23 mouse cellular contexts compared by ENCODE assay signal in genomic region chr4:152270599-152270998, GRCm38 (mm10). TPM values are rescaled to one million over a fixed set of nuclear protein-coding genes. Genes with fewer than 3 reads are reported as not detected.
"Had no signal": no experiment of that assay in that cellular context is flagged by ENCODE, and none has a peak within 500 bp of the region (broad histone marks: within the 10 kb centered on the region; RNA-seq: fewer than 3 reads in every experiment).

No protein-coding gene starts in this region.

- H3K9me3 ChIP-seq: kidney, embryonic 15.5 days; liver, embryonic 13.5 days had no signal

- H3K9ac ChIP-seq: kidney, embryonic 15.5 days; liver, embryonic 13.5 days had no signal

- DNase-seq: kidney, postnatal 10 days; kidney, postnatal 36 days; layer of hippocampus, postnatal 36 days; left cerebral cortex, postnatal 4 days; liver, embryonic 13.5 days; lung, adult 2 months; lung, postnatal 14 days; lung, postnatal 4 days; midbrain, embryonic 14.5 days; thymus, postnatal 25 days had no signal

- H3K4me3 ChIP-seq: kidney, embryonic 15.5 days; liver, embryonic 13.5 days had no signal

- H3K4me2 ChIP-seq: kidney, embryonic 15.5 days; liver, embryonic 13.5 days; midbrain, embryonic 11.5 days had no signal

- H3K27ac ChIP-seq: kidney, embryonic 15.5 days; liver, embryonic 13.5 days had no signal

- H3K36me3 ChIP-seq: kidney, embryonic 15.5 days; liver, embryonic 13.5 days had no signal

RNA-seq across cellular contexts. Expression of gene Gpr153, which starts 3.4 kb away (rescaled TPM):
- total RNA-seq: megakaryocyte-erythroid progenitor cell, adult 5-6 weeks had no signal

RNA-seq across cellular contexts. Expression of gene Hes3, which starts 20.9 kb away (rescaled TPM):
- total RNA-seq: layer of hippocampus, adult 8-10 months; layer of hippocampus, postnatal 10 days; layer of hippocampus, postnatal 36 days; liver, adult 2 months; megakaryocyte progenitor cell, adult 5-6 weeks; megakaryocyte-erythroid progenitor cell, adult 5-6 weeks; midbrain, postnatal 0 days had no signal
- polyA plus RNA-seq: kidney, embryonic 15.5 days; liver, adult 2 months; liver, embryonic 13.5 days; liver, embryonic 16.5 days; lung, adult 2 months; lung, embryonic 16.5 days; small intestine, adult 2 months; stomach, embryonic 16.5 days had no signal

RNA-seq across cellular contexts. Expression of gene Rnf207, which starts 48.2 kb away (rescaled TPM):
- total RNA-seq: liver, adult 2 months; megakaryocyte-erythroid progenitor cell, adult 5-6 weeks had no signal
- polyA plus RNA-seq: liver, embryonic 16.5 days; thymus, postnatal 0 days had no signal
